Mouse (Mus musculus) midbrain, embryonic 14.5 days (tissue): Measurements from ENCODE around the gene Cep19. TPM values are rescaled to one million over a fixed set of nuclear protein-coding genes. Genes with fewer than 3 reads are reported as not detected.

Experiments used
- ATAC-seq: fragments of 200-750 bp; cut with Nextera tagmentation; 2 replicates; pipeline ENCODE4 v1.8.0; 2017; ENCODE audit warnings: moderate number of reproducible peaks, moderate library complexity; ENCODE audit not compliant: low FRiP score, low TSS enrichment
- DNase-seq: peaks from one replicate; pipeline ENCODE4 v3.0.0-alpha.2; 2015
- H3K27ac ChIP-seq: fragments of 300-500 bp; sonication (generic); replicated peaks from 2 replicates; pipeline ENCODE4 v1.5.1; 2014; ENCODE audit warnings: mild to moderate bottlenecking, low read depth, low read length, moderate library complexity
- H3K27me3 ChIP-seq: fragments of 300-500 bp; sonication (generic); 2 replicates; pipeline ENCODE4 v1.6.1; 2014; ENCODE audit warnings: low read length, control low read depth, mixed read lengths; ENCODE audit not compliant: control insufficient read depth, insufficient read depth
- H3K36me3 ChIP-seq: fragments of 300-500 bp; sonication (generic); 2 replicates; pipeline ENCODE4 v1.6.1; 2014; ENCODE audit warnings: low read length, control low read depth; ENCODE audit not compliant: control insufficient read depth, insufficient read depth
- H3K4me1 ChIP-seq: fragments of 300-500 bp; sonication (generic); 2 replicates; pipeline ENCODE4 v1.6.1; 2014; ENCODE audit warnings: mild to moderate bottlenecking, antibody characterized with exemption, low read length, control low read depth; ENCODE audit not compliant: control insufficient read depth, insufficient read depth
- H3K4me2 ChIP-seq: fragments of 300-500 bp; sonication (generic); 2 replicates; pipeline ENCODE4 v1.6.1; 2014; ENCODE audit warnings: mild to moderate bottlenecking, low read length, moderate library complexity
- H3K4me3 ChIP-seq: fragments of 300-500 bp; sonication (generic); replicated peaks from 2 replicates; pipeline ENCODE4 v1.5.1; 2014; ENCODE audit warnings: low read depth, low read length
- H3K9ac ChIP-seq: fragments of 300-500 bp; sonication (generic); replicated peaks from 2 replicates; pipeline ENCODE4 v1.6.1; 2014; ENCODE audit warnings: mild to moderate bottlenecking, low read length, moderate library complexity
- H3K9me3 ChIP-seq: fragments of 300-500 bp; sonication (generic); 2 replicates; pipeline ENCODE4 v1.6.1; 2016; ENCODE audit warnings: low read length, control low read depth, mixed read lengths; ENCODE audit not compliant: control insufficient read depth
- WGBS: fragments of 180-500 bp; shearing (Covaris S2); extraction: QIAGEN DNeasy Blood & Tissue Kit; methylation state at CpG from one replicate; pipeline ENCODE4 v1.1.7; 2014; 5-methylcytosine and 5-hydroxymethylcytosine counted together
- polyA plus RNA-seq: library from polyadenylated mRNA; unstranded; fragments of >200 nt; fragmentation: Nextera tagmentation; extraction: Ambion mirVana; gene quantifications from 2 replicates; pipeline ENCODE4 v1.2.1, GENCODE M21; 2014

Gene Cep19
- polyA plus RNA-seq, 1 experiment from 2014 or later, result 50.9 TPM

- Histone ChIP-seq H3K27ac (no peak overlapping the region), H3K9ac (no peak overlapping the region), H3K4me2 (no peak overlapping the region), H3K36me3 (no peaks in the 10 kb centered on the region), H3K9me3 (no peaks in the 10 kb centered on the region), H3K4me3 (no peak overlapping the region), H3K27me3 (no peaks in the 10 kb centered on the region), H3K4me1 (no peaks in the 10 kb centered on the region)
- ATAC-seq (no peak), DNase-seq (no peak)
- 79% methylated on average over 1 of the region's 1 CpGs for WGBS
Observed at GRCm38 (mm10) chr16:32153976-32154375, 54.4 kb downstream of the Cep19 start.

- ATAC-seq (no peak), DNase-seq (no peak)
- H3K27ac ChIP-seq, result no peak overlapping the region
- WGBS, result 83% methylated on average over 13 of the region's 13 CpGs
- no peak overlapping the region for H3K9ac ChIP-seq
- H3K9me3 ChIP-seq, result no peaks in the 10 kb centered on the region
- H3K4me3 ChIP-seq, result no peak overlapping the region
- no peaks in the 10 kb centered on the region for H3K27me3 ChIP-seq
- H3K4me2 ChIP-seq, result no peak overlapping the region
- no peaks in the 10 kb centered on the region for H3K36me3 ChIP-seq
- no peaks in the 10 kb centered on the region for H3K4me1 ChIP-seq
Observed at GRCm38 (mm10) chr16:32154437-32154836, 54.8 kb downstream of the Cep19 start.

GRCm38 (mm10) chr16:32156719-32157118 lies 57.1 kb downstream of the Cep19 start:
- no peak overlapping the region for H3K9ac ChIP-seq
- no peaks in the 10 kb centered on the region for H3K4me1 ChIP-seq
- no peak for ATAC-seq

GRCm38 (mm10) chr16:32157369-32157768 lies 57.8 kb downstream of the Cep19 start:
- Histone ChIP-seq H3K27ac (no peak overlapping the region), H3K36me3 (no peaks in the 10 kb centered on the region), H3K4me2 (no peak overlapping the region), H3K27me3 (no peaks in the 10 kb centered on the region), H3K4me1 (no peaks in the 10 kb centered on the region), H3K4me3 (no peak overlapping the region), H3K9me3 (no peaks in the 10 kb centered on the region), H3K9ac (no peak overlapping the region)
- DNase-seq (no peak), ATAC-seq (no peak)
- 92% methylated on average over 2 of the region's 2 CpGs for WGBS

More at GRCm38 (mm10) chr16:32156719-32157118, 57.1 kb downstream of the Cep19 start:
- no peaks in the 10 kb centered on the region for H3K27me3 ChIP-seq
- no peak overlapping the region for H3K4me2 ChIP-seq
- DNase-seq, result no peak
- H3K4me3 ChIP-seq, result no peak overlapping the region
- no peaks in the 10 kb centered on the region for H3K9me3 ChIP-seq
- no peak overlapping the region for H3K27ac ChIP-seq
- 68% methylated on average over 3 of the region's 3 CpGs for WGBS
- no peaks in the 10 kb centered on the region for H3K36me3 ChIP-seq

Other genes starting within 250 kb of the Cep19 start
- 0.17 and 0.22 TPM in 2 replicates for gene Meltf, start 221.0 kb upstream of the Cep19 start, polyA plus RNA-seq
- gene Pigz, start 165.9 kb upstream of the Cep19 start, polyA plus RNA-seq, result 2.0 and 3.1 TPM in 2 replicates
- gene 0610012G03Rik, start 151.3 kb upstream of the Cep19 start, polyA plus RNA-seq, result 115 and 132 TPM in 2 replicates
- 99.9 and 104 TPM in 2 replicates for gene Ncbp2, start 151.3 kb upstream of the Cep19 start, polyA plus RNA-seq
- gene Senp5, start 96.5 kb upstream of the Cep19 start, polyA plus RNA-seq, result 11.8 and 12.1 TPM in 2 replicates
- gene Pak2, start 20.5 kb upstream of the Cep19 start, polyA plus RNA-seq, result 38.7 and 47.2 TPM in 2 replicates
- gene Pigx, start 60 bp upstream of the Cep19 start, polyA plus RNA-seq, result 119 and 125 TPM in 2 replicates
- 3.4 and 8.7 TPM in 2 replicates for gene Nrros, start 65.8 kb downstream of the Cep19 start, polyA plus RNA-seq
- not detected in 2 replicates for gene Bex6, start 80.0 kb downstream of the Cep19 start, polyA plus RNA-seq
- 15.0 and 15.6 TPM in 2 replicates for gene Fbxo45, start 147.4 kb downstream of the Cep19 start, polyA plus RNA-seq
- gene Wdr53, start 147.4 kb downstream of the Cep19 start, polyA plus RNA-seq, result 12.8 and 15.6 TPM in 2 replicates
- gene Smco1, start 171.7 kb downstream of the Cep19 start, polyA plus RNA-seq, result not detected in 2 replicates
- 22.0 and 25.7 TPM in 2 replicates for gene Rnf168, start 177.7 kb downstream of the Cep19 start, polyA plus RNA-seq
- gene Ubxn7, start 232.5 kb downstream of the Cep19 start, polyA plus RNA-seq, result 29.1 and 30.0 TPM in 2 replicates